Mouse (Mus musculus): ENCODE data around the gene Bicd1.
A peak's percentile ranks its signal among the peaks of the same experiment; 100 is the strongest.
"Not testable (repeated sequence)": the region's sequence is repeated elsewhere in the genome, so short reads cannot be mapped to it uniquely, and the experiment has no call there.

Bicd1 gene

DNA sequence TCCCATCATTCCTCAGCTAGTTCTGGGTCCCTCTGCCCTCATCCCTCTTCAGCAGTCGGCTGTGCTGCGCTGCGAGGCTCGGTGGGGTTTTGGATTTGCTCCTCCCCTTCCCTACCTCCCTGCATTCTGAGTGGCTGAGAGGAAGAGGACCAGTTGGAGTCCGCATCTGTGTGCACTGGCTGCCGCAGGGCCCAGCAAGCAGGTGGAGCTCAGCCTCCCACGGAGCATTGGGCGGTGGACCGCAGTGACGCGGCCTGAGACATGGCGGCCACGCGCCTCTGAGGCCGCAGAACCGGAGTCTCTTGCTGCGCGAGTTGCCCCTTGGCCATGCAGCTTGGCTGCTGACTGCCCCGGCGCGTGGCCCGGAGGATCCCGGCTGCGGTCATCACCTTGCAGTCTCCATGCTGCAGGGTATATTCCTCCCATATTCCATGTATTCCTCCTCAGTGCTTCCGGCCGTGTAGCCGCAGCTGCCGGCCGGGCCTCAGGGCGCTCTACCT, at the start of gene Bicd1:
Gene Bicd1, plus strand, starts transcription at position 54 of the 500 bp plus-strand sequence.
- peak; percentile 78 for DNase-seq

DNA sequence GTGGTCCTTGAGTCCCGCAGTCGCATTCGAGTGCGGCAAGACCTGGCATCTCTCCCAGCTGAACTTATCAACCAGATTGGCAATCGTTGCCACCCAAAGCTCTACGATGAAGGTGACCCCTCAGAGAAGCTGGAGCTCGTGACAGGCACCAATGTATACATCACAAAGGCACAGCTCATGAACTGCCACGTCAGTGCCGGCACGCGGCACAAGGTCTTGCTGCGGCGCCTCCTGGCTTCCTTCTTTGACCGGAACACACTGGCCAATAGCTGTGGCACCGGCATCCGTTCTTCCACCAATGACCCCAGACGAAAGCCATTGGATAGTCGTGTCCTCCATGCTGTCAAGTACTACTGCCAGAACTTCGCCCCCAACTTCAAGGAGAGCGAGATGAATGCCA, 46.2 kb upstream of the Bicd1 start:
- not testable (repeated sequence) for DNase-seq

DNA sequence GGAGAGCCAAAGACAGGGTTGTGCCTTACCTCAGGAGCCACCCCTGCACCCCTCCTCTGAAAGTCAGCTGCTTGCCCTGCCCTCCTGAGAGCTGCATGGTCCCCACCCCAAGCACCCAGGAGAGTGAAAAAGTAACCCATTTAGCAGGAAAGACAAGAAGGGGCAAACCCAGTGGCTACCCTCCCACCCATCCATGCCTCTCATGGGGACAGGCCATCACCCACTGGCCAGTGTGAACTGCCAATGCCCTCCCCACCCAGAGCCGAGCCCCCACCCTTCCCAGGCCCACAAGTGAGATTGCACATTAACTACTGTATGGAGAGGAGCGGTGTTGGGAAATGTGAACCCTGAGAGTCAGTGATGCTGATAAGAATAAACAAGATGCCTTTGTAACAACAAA, 42.7 kb upstream of the Bicd1 start:
- DNase-seq, result not testable (repeated sequence)

DNA sequence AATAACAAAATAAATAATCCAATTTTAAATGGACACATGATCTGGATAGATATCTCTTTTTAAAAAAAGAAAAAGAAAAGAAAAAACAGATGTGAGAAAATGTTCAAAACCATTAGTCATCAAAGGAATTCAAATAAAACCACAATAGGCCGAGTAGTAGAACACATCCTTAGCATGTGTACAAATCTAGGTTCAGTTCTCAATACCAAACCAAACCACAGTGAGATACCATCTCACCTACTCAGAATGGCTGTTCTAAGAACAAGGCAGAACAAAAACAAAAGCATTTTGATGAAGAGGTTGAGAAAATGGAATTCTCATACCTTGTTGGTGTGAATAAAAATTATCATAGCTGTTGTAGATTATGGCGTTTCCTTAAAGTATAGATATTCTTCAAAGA, 42.3 kb upstream of the Bicd1 start:
- DNase-seq, result no peak

DNA sequence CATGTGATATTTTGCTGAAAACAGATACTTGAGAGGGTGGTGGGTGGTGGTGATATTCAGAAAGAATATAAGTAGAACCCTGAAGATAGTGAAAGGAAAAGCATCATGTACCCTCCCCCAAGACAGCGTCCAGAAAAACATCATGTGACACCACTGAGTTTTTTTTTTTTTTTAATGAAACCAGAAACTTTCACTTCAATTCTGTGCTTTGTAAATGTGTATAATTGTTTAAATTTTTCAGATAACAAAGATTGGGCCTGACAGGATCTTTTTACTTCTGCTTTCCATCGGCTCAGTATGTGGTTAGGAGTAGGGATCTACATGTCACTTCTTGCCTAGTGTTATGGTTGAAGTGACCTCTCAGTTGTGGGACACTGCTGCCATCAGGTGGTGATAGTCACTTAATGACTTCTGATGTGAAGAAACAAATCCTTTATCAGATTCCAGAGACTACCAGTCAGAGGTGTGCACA, 33.7 kb upstream of the Bicd1 start:
- peak; percentile 75 for DNase-seq

DNA sequence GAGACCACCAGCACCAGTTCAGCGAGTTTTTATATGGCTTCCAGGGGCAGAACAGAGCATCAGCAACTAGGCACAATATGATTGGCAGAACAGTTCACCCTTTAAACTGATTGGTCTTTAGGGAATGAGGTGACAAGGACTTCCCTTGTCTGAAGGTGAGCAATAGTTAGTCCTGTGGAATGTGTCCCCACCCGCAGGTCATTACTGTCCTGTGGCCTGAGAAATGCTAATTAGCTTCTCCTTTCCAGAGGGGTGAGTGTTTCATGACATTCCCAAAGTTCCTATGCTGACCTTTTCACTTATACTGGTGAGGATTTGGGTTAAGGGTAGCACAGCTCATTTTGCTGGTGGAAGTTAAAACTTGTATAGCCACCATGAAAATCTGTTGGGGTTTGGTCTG, 25.2 kb upstream of the Bicd1 start:
- DNase-seq, result no peak

DNA sequence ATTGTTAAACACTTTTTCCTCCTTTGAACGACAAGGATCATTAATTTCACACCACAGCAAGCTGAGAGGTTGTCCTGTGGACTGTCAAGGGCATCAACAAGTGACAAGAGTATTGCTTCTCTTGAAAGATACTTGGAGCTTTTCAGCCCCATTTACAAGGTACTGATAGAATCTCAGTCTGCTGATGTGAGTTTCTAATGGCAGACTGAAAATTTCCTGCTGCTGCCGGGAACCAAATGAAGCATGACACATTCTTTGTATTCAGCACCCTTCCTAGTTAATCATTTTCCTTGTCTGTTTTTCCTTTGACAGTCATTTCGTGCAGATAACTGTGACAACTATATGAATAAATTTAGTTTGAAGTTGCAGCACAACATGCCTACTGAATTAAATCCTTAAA, 22.3 kb upstream of the Bicd1 start:
- no peak for DNase-seq

DNA sequence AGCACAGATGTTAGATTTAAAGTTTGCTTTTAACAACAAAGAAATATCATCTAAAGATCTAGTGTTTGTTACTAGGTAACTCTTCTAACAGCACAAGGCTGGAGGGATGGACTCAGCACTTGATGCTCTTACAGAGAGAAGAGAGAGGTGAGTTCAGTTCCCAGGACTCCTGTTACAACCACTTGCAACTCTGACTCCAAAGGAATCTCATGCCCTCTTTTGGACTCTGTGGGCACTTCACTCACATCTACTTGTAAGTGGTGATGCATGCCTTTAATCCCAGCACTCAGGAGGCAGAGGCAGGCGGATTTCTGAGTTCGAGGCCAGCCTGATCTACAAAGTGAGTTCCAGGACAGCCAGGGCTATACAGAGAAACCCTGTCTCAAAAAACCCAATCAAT, 19.1 kb upstream of the Bicd1 start:
- not testable (repeated sequence) for DNase-seq

DNA sequence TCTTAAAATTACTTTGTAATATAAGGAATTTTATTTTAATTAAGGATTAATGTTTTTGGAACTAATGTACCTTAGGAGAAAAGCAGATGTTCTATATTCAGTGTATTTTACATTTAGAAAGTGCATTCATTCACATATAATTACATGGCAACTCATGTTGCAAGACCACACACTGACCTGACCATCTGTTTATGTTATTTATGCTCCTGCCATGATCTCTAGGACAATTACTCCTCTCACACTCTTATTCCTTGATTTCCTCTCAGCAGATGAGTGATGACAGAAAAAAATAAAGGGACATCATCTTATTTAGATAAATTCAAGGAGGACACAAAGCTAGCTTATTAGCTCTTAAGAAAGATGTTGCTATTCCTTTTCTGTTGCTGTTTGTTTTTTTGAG, 9.3 kb upstream of the Bicd1 start:
- DNase-seq, result no peak

DNA sequence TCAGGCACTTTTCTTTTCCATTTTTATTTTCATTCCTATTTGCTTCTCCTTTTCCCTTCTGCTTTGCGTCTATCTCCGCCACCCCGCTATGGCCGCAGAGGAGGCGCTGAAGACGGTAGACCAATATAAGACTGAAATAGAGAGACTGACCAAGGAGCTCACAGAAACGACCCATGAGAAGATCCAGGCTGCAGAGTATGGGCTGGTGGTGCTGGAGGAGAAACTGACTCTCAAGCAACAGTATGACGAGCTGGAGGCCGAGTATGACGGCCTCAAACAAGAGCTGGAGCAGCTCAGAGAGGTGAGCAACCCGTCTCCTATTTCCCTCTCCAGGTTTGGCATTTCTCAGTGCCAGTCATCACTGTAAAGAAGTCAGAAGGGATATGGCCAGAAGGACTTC, 655 bp downstream of the Bicd1 start:
- no peak for DNase-seq

DNA sequence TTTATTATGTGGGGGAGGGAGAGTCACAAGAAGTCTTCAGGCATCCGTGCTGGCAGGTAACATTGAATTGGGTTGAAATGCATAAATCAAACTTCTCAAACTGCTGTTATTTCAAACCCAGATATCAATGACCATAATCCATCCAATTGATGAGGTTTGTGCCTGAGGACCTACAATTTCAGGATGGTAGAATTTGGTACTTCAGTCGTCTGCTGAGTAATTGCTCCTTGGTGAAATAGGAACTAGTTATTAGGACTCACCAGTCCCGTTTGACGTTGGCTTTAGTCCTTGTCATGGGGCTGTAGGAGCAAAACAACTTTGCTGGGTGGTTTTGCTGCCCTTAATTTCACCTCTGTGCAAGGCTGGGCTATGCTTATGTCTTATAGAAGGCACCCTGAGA, 1.2 kb downstream of the Bicd1 start:
- no peak for DNase-seq

DNA sequence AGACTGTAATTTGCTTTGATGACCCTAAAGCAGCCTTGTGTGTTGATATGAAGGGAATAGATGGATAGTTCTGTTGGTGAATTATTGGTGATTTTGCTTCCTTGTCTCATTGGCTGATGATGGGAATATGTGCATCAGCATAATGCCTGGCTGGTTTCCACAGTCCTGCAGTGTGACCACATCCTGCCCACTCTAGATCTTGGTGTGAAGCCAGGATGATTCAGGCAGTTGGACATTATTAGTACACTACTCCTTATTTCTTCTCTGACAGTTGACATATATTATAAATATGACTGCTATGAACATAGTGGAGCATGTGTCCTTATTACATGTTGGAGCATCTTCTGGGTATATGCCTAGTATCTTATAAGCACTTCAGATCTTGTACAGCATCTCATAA, 4.6 kb downstream of the Bicd1 start:
- no peak for DNase-seq

DNA sequence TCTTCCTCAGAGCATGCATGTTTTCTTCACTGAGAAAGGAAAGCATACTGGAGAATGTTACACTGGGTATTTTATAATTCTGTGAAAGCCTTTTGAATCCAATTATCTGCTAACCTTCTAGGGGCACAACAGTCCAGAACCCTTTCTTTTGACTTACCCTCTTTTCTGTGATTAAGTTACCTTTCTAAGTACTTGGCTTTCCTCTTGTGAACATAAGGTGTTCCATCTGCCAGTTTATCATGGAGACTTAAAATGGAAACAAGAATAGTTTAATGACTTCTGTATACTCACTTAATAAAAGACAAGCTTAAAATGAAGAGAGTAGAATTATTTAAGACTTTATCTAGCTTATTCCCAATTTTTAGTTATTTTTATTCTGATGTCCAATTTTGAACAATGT, 16.1 kb downstream of the Bicd1 start:
- DNase-seq, result no peak

DNA sequence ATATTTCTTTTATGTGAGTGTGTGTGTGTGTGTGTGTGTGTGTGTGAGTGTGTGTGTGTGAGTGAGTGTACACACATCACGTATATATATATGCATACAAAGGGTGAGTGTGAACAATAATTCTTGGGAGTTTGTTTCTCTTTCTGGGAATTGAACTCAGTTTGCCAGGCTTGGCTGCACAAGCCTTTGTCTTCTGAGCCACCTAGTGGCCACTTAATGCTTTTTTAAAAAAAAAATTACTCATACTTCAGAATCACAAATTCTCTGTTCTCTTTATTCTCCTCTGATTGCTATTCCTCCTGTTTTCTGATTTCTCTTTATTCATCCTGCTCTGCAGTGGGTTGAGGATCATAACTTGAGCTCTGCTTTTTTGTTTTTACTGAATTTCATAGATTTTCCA, 30.5 kb downstream of the Bicd1 start:
- DNase-seq, result no peak

DNA sequence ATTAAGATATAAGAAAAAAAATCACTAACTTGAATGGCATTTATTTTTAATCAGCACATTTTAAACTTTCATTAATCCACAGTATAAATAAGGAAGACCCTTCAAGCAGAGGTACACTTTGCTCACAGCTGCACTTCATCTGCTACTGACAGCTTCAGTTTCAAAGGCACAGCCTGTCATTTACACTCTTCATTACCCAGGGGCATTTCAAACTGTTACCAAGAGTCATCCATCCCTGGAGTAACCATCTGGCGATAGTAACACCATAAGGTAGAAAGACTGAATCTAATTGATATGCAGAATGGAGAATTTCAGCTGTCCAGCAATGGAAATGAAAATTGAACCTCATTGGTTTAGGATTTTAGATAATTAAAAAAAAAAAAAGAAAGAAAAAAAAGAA, 34.2 kb downstream of the Bicd1 start:
- no peak for DNase-seq

DNA sequence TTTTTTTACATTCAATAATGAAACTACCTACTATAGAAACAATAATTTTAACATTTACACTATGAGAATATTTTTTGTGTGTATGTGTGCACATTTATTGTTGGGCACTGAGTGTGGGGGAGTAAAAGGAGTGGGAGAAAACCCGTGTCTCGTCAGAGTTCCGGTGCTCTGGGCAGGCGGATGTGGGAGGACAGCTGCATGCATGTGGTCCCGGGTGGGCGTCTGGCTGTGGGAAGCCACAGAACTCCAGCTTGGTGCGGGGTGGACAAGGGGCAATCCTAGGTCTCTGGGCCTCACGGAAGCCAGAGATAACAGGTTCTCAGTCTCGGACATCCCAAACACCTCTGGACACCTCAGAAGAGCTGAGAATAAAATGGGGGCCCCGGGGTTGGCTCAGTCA, 37.2 kb downstream of the Bicd1 start:
- no peak for DNase-seq

DNA sequence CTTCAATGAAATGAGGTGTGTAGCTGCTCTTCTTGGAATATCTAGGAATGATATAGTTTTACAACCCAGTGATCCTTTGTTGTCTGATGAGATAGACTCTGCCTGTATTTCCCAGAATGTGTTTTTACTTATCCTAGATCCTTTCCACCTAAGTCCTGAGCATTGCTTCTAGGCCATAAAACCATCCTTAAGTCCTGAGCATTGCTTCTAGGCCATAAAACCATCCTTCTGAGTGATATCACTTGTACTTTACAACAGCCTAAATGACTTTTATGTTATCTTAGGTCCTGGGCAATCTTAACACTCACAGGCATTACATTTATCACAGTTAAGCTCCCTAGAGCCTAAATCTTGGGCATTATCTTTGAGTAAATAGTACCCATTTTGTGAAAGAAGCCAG, 48.6 kb downstream of the Bicd1 start:
- no peak for DNase-seq

DNA sequence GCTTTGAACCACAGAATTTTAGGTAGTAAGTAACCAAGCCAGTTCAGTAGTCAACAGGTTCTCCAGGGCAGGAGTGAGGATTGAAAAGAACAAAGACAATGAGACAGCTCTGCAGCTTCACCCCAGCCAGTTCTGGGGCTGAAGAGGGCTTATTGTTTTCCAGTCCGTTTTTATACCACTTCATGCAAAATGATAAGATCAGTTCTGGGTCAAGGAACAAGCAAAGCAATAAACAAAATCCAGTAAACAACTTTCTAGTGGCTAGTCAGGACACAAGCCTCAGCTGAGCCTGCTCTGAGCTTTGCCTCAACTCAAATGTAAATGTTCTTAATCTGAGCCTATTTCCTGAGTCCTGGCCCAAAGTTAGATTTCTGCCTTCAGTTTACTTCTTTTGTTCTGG, 52.3 kb downstream of the Bicd1 start:
- no peak for DNase-seq

DNA sequence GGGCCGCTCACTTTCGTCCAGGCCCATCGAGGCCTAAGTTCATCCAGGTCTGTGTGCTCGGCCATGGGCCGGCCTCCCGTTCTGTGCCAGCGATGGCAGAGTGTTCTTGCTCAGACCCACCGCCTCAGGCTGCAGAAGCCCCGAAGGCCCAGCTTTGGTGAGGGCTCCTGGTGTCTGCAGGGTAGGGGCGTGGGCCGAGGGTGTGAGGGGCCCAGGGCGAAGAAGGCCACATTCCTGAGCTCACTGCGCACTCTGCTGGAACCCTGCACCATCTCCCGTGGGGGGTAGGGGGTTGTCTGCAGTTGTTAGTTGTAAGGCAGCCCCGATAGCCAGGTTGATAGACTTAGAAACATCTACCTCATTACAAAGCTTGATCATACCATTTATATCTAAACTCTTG, 62.8 kb downstream of the Bicd1 start:
- no peak for DNase-seq

DNA sequence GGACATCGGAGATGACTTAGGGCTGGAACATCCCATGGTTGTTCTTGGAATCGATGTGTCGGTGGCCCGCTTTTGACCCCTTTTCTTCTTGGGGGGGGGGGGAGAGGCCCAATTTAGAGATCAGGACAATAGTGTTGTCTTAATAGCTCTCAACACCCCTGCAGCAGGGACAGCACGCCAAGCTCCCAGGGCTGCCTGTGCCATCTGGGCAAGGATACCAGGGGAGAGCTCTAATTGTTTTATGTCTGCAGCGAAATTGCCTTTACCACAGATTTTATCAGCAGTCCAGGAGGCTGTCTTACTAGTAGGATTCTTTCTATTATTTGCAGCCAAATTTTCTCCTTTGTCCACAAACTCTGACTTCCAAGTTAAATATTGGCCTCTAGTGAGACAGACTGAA, 63.8 kb downstream of the Bicd1 start:
- not testable (repeated sequence) for DNase-seq

DNA sequence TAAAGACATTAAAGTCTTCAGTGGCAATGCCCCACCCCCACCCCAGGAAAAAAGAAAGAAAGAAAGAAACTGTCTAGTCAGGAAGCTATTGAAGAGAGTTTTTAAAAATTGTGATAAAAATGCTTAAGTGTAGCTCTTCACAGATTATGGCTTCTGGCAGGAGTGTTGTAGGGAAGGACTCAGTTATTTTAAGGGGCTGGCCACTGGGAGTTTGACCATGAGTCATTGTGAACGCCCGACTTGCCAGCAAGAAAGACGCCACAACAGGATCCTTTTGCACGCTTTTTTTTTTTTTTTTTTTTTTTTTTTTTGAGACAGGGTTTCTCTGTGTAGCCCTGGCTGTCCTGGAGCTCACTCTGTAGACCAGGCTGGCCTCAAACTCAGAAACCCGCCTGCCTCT, 73.2 kb downstream of the Bicd1 start:
- DNase-seq, result not testable (repeated sequence)

DNA sequence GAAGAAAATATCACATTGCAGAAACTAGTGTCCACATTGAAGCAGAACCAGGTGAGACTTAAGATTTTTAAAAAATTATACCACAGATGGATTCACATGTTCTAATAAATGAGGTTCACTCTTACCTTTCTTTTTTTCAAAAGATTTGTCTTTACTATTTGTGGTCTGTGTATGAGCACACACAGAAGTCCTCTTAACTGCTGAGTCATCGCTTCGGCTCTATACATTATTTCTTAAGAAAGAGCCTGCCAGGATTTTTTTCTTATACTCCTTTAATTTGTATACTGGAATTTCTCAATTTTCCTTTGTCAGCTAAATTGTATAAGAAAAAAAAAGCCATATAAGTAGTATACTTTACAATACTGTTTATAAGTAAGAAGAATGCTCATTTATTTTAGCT, 86.0 kb downstream of the Bicd1 start:
- no peak for DNase-seq

DNA sequence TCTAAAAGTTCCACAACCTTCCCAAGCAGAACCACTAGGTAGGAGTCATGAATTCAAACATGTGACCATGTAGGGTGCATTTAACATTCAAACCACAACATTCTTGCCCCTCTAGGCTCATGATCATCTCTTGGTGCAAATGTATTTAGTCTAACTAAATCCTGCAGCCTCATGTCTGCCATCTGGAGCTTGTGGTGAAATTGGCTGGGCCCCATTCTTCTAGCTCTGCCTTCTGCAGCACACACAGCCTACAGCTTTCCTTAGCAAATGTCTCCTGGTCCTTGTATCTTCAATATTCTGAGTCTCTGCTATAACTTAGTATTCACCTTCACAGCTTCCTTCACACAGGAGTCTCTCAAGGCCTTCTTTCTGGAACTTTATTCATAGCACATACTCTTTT, 87.2 kb downstream of the Bicd1 start:
- DNase-seq, result no peak

DNA sequence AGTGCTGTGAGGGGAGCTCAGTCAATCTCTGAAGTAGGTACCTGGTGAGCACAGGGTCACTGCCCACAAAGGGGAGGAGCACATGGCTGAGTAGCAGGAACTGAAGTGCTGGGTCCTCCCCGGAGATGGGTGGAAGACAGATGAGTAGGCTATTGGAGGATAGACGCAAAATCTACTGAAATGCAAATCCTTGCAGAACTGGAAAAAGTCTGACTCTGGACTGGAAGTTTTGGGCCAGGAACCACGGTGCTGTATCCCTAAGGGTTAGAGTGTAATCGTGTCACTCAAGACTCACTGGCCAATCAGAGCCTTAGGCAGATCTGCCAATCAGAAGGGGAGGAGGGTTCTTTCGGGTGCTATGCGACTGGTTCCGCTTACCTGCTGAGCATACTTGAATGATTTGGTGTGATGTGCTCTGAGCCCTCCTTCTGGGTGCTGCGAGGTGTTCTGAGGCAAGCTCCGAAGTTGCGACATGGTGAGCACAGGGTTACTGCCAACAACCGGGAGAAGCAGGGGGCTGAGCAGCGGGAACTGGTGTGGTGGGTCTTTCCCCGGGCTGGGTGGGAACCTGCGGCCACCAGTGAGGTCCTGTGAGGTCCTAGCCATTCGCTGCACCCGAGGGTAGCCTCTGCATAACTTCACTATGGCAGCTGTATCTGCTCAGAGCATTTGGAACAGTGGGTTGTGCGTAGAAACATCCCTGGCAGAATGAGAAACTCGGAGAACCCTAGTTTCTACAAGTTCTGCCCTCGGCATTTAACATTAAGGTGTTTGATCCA, 157.2 kb downstream of the Bicd1 start:
- DNase-seq, result peak; percentile 53

DNA sequence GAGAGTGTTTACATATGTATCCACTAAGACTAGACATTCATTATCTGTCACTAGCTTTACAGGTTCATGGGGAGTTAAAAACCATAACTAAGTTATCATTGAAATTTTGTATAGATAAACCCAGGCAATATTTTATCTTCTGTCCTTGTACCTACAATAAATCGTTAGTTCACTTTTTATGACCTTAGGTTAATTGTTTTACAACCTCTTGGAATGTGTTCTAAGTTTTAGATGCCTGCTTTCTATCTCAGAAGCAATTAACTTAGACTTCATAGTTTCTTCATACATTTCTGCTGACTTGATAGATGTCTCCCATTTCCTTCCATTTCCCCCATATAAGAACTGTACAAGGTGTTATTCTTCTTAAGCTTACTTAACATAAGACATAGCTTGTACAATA, 158.5 kb downstream of the Bicd1 start:
- DNase-seq, result no peak

Data from liver (tissue).